Mouse (Mus musculus): ENCODE measurements at regions not wholly inside any gene's neighbourhood (a gene's known extent, or its start where the extent isn't known, plus 50 kb on each side); places are given as distances from the start of the nearest gene placed in this dataset.

GRCm38 (mm10) chr9:46421688-46422274 lies 102.0 kb upstream of the 4931429L15Rik start:
- ATAC-seq (replicated peaks; ENCODE audit: low FRiP score, poor library complexity, severe bottlenecking), result no peak

GRCm38 (mm10) chr9:46411686-46412085 lies 91.9 kb upstream of the 4931429L15Rik start:
- no peak for ATAC-seq (replicated peaks; ENCODE audit: low FRiP score, poor library complexity, severe bottlenecking)

GRCm38 (mm10) chr9:46408776-46409175 lies 89.0 kb upstream of the 4931429L15Rik start:
- ATAC-seq (replicated peaks; ENCODE audit: low FRiP score, poor library complexity, severe bottlenecking), result no peak

- ATAC-seq (replicated peaks; ENCODE audit: low FRiP score, poor library complexity, severe bottlenecking), result no peak
These were observed 86.8 kb upstream of the 4931429L15Rik start for GRCm38 (mm10) chr9:46406606-46407005.

- no peak for ATAC-seq (replicated peaks; ENCODE audit: low FRiP score, poor library complexity, severe bottlenecking)
These were observed 76.8 kb upstream of the 4931429L15Rik start for GRCm38 (mm10) chr9:46396591-46396990.

GRCm38 (mm10) chr9:46395156-46395765 lies 75.5 kb upstream of the 4931429L15Rik start:
- ATAC-seq (replicated peaks; ENCODE audit: low FRiP score, poor library complexity, severe bottlenecking), result no peak

GRCm38 (mm10) chr9:46394239-46394638 lies 74.5 kb upstream of the 4931429L15Rik start:
- ATAC-seq (replicated peaks; ENCODE audit: low FRiP score, poor library complexity, severe bottlenecking), result no peak

GRCm38 (mm10) chr9:46392641-46393321 lies 73.0 kb upstream of the 4931429L15Rik start:
- 0 out of 2 replicates have a peak, but pooled peaks have one; percentile 39 for ATAC-seq (replicated peaks; ENCODE audit: low FRiP score, poor library complexity, severe bottlenecking)

GRCm38 (mm10) chr9:46389741-46390140 lies 70.0 kb upstream of the 4931429L15Rik start:
- no peak for ATAC-seq (replicated peaks; ENCODE audit: low FRiP score, poor library complexity, severe bottlenecking)

GRCm38 (mm10) chr9:46388677-46389676 lies 69.2 kb upstream of the 4931429L15Rik start:
- no peak for ATAC-seq (replicated peaks; ENCODE audit: low FRiP score, poor library complexity, severe bottlenecking)

- no peak for ATAC-seq (replicated peaks; ENCODE audit: low FRiP score, poor library complexity, severe bottlenecking)
These were observed 66.5 kb upstream of the 4931429L15Rik start for GRCm38 (mm10) chr9:46386333-46386732.

GRCm38 (mm10) chr9:46381342-46381741 lies 61.6 kb upstream of the 4931429L15Rik start:
- no peak for ATAC-seq (replicated peaks; ENCODE audit: low FRiP score, poor library complexity, severe bottlenecking)

- no peak for ATAC-seq (replicated peaks; ENCODE audit: low FRiP score, poor library complexity, severe bottlenecking)
These were observed 59.7 kb upstream of the 4931429L15Rik start for GRCm38 (mm10) chr9:46379453-46379852.

- no peak for ATAC-seq (replicated peaks; ENCODE audit: low FRiP score, poor library complexity, severe bottlenecking)
These were observed 58.6 kb upstream of the 4931429L15Rik start for GRCm38 (mm10) chr9:46378339-46378738.

Data from erythroblast, adult 5-6 weeks (primary cell).